12 mouse cellular contexts compared by ENCODE assay signal in the genomic region with DNA sequence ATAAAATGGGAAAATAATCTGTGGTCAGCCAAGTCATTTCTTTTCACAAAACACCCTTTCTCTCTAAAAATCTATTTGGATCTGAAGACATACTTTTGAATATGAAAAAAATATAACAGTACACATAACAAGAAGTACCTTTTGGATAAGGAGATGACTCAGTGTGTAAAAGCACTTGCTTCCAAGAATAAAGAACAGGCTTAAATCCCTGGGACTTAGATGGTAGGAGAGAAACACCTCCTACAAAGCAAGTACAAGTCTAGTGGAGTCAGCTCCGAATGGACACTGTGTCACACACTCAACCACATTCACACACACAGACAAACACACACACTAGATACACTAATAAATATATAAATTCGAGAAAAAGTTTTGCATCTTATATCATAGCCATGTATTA.
"Had no signal": no experiment of that assay in that cellular context is flagged by ENCODE, and none has a peak within 500 bp of the region (broad histone marks: within the 10 kb centered on the region; RNA-seq: fewer than 3 reads in every experiment).

No protein-coding gene starts in this region.

- DNase-seq: gastrocnemius, adult 2 months; gastrocnemius, postnatal 10 days; gastrocnemius, postnatal 25 days; heart, adult 18-20 months; heart, postnatal 10 days; heart, postnatal 4 days; kidney, adult 2 months; kidney, adult 9 months; kidney, postnatal 14 days; kidney, postnatal 36 days; layer of hippocampus, adult 9-11 months; layer of hippocampus, postnatal 36 days had no signal
